Mouse (Mus musculus): Measurements from ENCODE around the gene Mgme1. TPM values are rescaled to one million over a fixed set of nuclear protein-coding genes. Genes with fewer than 3 reads are reported as not detected.
A peak's percentile ranks its signal among the peaks of the same experiment; 100 is the strongest.

The Mgme1 gene
- polyA plus RNA-seq (2015; fragmentation: Nextera tagmentation; extraction: Ambion mirVana): 22.0 TPM in 2 replicates

DNA sequence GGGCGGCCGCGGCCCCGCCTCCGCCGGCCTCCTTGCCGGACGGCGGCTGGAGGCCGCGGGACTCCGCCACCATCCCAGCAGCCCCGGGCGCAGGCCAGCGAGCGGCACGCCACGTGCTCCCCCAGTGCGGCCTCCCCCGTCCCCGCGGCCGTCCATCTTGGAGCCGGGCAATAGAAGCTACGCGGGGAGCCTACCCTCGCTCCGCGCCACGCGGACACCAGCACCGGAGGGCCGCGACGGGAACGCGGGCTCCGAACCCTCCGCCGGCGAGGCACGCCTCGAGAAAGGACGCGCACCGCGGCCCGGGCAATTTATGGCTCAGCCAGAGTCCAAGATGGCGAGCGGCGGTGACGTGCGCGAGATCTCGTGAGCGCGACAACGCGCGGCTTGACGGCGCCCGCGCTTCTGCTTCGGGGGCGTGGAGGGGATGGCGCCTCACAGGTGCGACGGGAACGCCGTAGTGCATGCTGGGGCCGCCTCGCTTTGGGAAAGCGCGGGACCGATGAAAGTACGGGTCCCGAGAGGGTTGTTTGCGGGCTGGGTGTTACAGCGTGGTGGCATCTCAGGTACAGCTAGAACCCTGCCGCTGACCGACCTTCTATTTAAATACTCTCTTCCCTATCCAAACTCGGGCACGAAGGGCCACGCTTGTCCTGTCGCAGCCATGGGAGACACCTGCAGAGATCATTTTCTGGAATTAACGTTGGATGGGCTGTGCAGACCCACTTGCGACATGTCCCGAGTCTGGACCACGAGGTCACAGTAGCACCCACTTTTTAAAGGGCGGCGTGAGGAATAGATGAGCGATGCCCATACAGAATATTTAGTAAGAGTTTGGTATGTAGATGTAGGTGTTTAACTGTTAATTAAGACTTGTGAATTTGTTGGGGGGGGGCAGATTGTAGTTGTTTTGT is at the start of gene Mgme1, which contains the start of gene Snx5:
Mgme1 (plus strand) TSS at position 157 of the 914 bp plus-strand sequence.
Snx5 (minus strand) TSS at position 400 of the 914 bp plus-strand sequence.
- Histone ChIP-seq H3K36me3 (0 out of 2 replicates have a peak, but pooled peaks cover 3% of the 10 kb centered on the region), H3K9me3 (replicated peaks) (no peaks in the 10 kb centered on the region), H3K4me1 (replicated peaks) (peaks cover 39% of the 10 kb centered on the region), H3K27ac (peak within 1 kb of the TSS; percentile 96), H3K4me2 (peak within 1 kb of the TSS; percentile 84), H3K9ac (peak within 1 kb of the TSS; percentile 95), H3K27me3 (no peaks in the 10 kb centered on the region), H3K4me3 (peak within 1 kb of the TSS; percentile 89)
- WGBS: under 1% methylated on average over 83 of the region's 93 CpGs
- peak; percentile 97 for ATAC-seq (replicated peaks; ENCODE audit: insufficient number of reproducible peaks, insufficient read depth, low FRiP score, low read depth)

DNA sequence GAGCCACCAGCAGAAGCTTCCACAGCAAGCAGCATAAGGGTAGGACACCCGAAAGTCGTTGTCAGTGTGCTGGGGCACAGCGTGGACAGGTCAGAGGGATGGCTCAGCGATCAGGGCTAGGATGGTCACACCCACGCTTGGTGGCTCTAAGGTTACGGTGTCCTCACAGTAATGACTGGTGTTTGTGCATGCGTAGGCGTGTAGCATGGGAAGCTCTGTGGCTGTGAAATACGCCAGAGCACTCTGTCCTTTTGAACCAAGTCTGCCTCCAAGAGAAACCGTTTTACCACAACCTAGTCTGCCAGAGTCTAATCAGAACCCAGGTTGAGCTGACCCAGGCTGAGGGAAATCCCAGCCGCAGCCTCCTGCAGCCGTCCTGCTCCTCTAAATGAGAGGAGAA is 46.1 kb upstream of the Mgme1 start:
- 43% methylated on average over 12 of the region's 12 CpGs for WGBS
- peak overlapping the region; percentile 44 for H3K4me2 ChIP-seq
- no peaks in the 10 kb centered on the region for H3K27me3 ChIP-seq
- no peak overlapping the region for H3K9ac ChIP-seq
- H3K4me3 ChIP-seq: 0 out of 2 replicates have a peak overlapping the region, but pooled peaks have one; percentile 14
- ATAC-seq (replicated peaks; ENCODE audit: insufficient number of reproducible peaks, insufficient read depth, low FRiP score, low read depth): no peak; the same call in 1 of the 2 replicates
- no peak overlapping the region for H3K27ac ChIP-seq
- H3K36me3 ChIP-seq: no peaks in the 10 kb centered on the region
- H3K9me3 ChIP-seq (replicated peaks): peaks cover 4% of the 10 kb centered on the region; the same call in 1 of the 2 replicates
- no peaks in the 10 kb centered on the region; the same call in 1 of the 2 replicates for H3K4me1 ChIP-seq (replicated peaks)

GRCm38 (mm10) chr2:144226906-144227586 is 43.4 kb upstream of the Mgme1 start:
- Histone ChIP-seq H3K27me3 (no peaks in the 10 kb centered on the region), H3K4me1 (replicated peaks) (peaks cover 7% of the 10 kb centered on the region), H3K4me3 (no peak overlapping the region), H3K4me2 (no peak overlapping the region), H3K9me3 (replicated peaks) (peaks cover 4% of the 10 kb centered on the region; the same call in 1 of the 2 replicates), H3K27ac (no peak overlapping the region), H3K9ac (no peak overlapping the region), H3K36me3 (no peaks in the 10 kb centered on the region)
- WGBS: 81% methylated on average over 12 of the region's 12 CpGs
- no peak for ATAC-seq (replicated peaks; ENCODE audit: insufficient number of reproducible peaks, insufficient read depth, low FRiP score, low read depth)

DNA sequence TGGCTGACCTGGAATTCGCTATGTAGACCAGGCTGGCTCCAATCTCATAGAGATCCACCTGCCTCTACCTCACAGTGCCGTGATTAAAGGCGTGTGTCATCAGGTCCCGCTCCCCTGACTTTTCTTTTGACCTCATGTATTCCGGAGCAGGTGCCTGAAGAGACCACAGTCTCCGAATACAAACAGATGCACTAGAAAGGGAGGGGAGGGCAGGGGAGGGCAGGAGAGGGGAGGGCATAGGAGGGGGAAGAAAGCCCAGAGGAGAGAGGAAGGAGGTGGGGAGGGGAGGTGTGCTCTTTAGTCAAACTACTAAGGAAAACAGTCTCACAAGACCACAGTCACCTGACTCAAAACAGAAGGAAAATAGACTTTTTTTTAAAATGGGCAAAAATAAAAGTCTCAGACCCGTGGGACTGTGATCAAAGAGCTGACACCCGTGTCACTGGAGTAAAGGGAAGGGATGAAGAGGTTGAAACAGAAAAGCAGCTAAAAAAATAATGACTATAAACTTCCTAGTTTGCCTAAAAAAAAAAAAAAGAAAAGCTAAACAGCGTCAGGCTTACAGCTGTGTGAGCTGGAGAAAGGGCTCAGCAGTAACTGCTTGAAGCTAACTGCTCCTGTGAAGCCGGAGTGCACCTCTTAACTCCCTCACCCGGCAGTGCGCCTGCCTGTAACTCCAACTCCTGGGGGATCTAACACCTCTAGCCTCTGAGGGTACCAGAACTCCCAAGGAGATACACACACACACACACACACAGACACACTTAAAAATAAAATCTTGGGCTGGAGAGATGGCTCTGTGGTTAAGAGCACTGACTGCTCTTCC is 41.7 kb upstream of the Mgme1 start:
- Histone ChIP-seq H3K9ac (no peak overlapping the region), H3K36me3 (no peaks in the 10 kb centered on the region), H3K27ac (no peak overlapping the region), H3K4me1 (replicated peaks) (peaks cover 7% of the 10 kb centered on the region), H3K27me3 (no peaks in the 10 kb centered on the region), H3K4me2 (no peak overlapping the region), H3K9me3 (replicated peaks) (peaks cover 4% of the 10 kb centered on the region; the same call in 1 of the 2 replicates), H3K4me3 (no peak overlapping the region)
- ATAC-seq (replicated peaks; ENCODE audit: insufficient number of reproducible peaks, insufficient read depth, low FRiP score, low read depth): no peak
- WGBS: 75% methylated on average over 12 of the region's 12 CpGs

DNA sequence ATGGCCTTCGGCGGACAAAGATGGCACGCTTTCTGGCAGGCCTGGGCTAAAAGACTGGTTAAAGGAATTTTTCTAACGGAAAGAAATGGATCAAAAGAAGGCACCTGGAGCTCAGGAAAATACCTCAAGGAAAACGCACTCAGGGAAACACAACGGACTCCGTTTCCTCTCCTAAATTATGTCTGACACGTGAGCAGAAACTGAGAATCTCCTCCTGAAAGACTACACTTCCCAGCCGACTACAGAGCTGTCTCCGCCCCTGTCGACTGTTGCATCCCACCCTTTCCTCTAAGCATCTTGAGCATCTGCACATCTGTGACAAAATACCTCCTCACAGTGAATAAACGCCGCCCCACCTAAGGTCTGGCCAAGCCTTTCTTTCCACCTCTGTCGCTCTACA is 40.8 kb upstream of the Mgme1 start:
- Histone ChIP-seq H3K4me3 (no peak overlapping the region), H3K9ac (no peak overlapping the region), H3K36me3 (no peaks in the 10 kb centered on the region), H3K27ac (no peak overlapping the region), H3K4me2 (no peak overlapping the region), H3K4me1 (replicated peaks) (peaks cover 7% of the 10 kb centered on the region), H3K27me3 (no peaks in the 10 kb centered on the region), H3K9me3 (replicated peaks) (peaks cover 4% of the 10 kb centered on the region; the same call in 1 of the 2 replicates)
- 85% methylated on average over 14 of the region's 14 CpGs for WGBS
- ATAC-seq (replicated peaks; ENCODE audit: insufficient number of reproducible peaks, insufficient read depth, low FRiP score, low read depth): no peak

GRCm38 (mm10) chr2:144230498-144230897 is 40.0 kb upstream of the Mgme1 start:
- ATAC-seq (replicated peaks; ENCODE audit: insufficient number of reproducible peaks, insufficient read depth, low FRiP score, low read depth): no peak
- H3K9ac ChIP-seq: no peak overlapping the region
- peaks cover 7% of the 10 kb centered on the region; the same call in 1 of the 2 replicates for H3K4me1 ChIP-seq (replicated peaks)
- no peaks in the 10 kb centered on the region for H3K36me3 ChIP-seq
- H3K4me3 ChIP-seq: no peak overlapping the region
- WGBS: 21% methylated on average over 7 of the region's 7 CpGs
- peaks cover 4% of the 10 kb centered on the region; the same call in 1 of the 2 replicates for H3K9me3 ChIP-seq (replicated peaks)
- H3K4me2 ChIP-seq: no peak overlapping the region; the same call in 1 of the 2 replicates
- no peaks in the 10 kb centered on the region for H3K27me3 ChIP-seq
- H3K27ac ChIP-seq: no peak overlapping the region

- 55% methylated on average over 5 of the region's 5 CpGs for WGBS
- peaks cover 4% of the 10 kb centered on the region; the same call in 1 of the 2 replicates for H3K9me3 ChIP-seq (replicated peaks)
- no peak overlapping the region for H3K9ac ChIP-seq
- no peak for ATAC-seq (replicated peaks; ENCODE audit: insufficient number of reproducible peaks, insufficient read depth, low FRiP score, low read depth)
- H3K4me2 ChIP-seq: no peak overlapping the region; the same call in 1 of the 2 replicates
- H3K27me3 ChIP-seq: no peaks in the 10 kb centered on the region
- peaks cover 7% of the 10 kb centered on the region; the same call in 1 of the 2 replicates for H3K4me1 ChIP-seq (replicated peaks)
- no peak overlapping the region for H3K27ac ChIP-seq
- H3K36me3 ChIP-seq: no peaks in the 10 kb centered on the region
- H3K4me3 ChIP-seq: no peak overlapping the region
Measured at GRCm38 (mm10) chr2:144231115-144231514, 39.3 kb upstream of the Mgme1 start.

- Histone ChIP-seq H3K9ac (no peak overlapping the region), H3K4me2 (no peak overlapping the region), H3K36me3 (no peaks in the 10 kb centered on the region), H3K4me3 (no peak overlapping the region), H3K27me3 (no peaks in the 10 kb centered on the region), H3K4me1 (replicated peaks) (peaks cover 7% of the 10 kb centered on the region; the same call in 1 of the 2 replicates), H3K27ac (no peak overlapping the region), H3K9me3 (replicated peaks) (no peaks in the 10 kb centered on the region)
- WGBS: 71% methylated on average over 3 of the region's 3 CpGs
- no peak for ATAC-seq (replicated peaks; ENCODE audit: insufficient number of reproducible peaks, insufficient read depth, low FRiP score, low read depth)
Measured at GRCm38 (mm10) chr2:144233534-144233933, 36.9 kb upstream of the Mgme1 start.

DNA sequence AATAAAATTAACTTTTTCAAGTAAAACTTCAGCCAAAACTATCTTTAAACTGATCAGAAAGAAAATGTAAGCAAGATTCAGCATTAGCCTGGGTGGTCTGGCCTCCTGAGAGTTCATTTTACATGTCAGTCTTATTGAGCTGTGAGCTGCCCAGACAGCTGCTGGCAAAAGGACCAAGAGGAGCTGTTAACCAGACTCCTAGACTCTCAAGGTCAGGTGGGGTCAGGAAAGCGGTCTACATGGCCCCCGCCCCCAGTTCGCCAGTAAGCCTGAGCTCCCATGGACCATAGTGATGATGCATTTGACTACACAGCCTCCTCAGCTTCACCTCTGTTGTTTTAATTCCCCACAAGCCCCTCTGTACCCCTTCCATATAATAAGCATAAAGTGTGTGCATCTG is 34.7 kb upstream of the Mgme1 start:
- H3K27ac ChIP-seq: no peak overlapping the region
- H3K9ac ChIP-seq: no peak overlapping the region
- no peak for ATAC-seq (replicated peaks; ENCODE audit: insufficient number of reproducible peaks, insufficient read depth, low FRiP score, low read depth)
- H3K4me3 ChIP-seq: no peak overlapping the region
- 68% methylated on average over 3 of the region's 3 CpGs for WGBS
- H3K4me2 ChIP-seq: no peak overlapping the region
- no peaks in the 10 kb centered on the region for H3K9me3 ChIP-seq (replicated peaks)
- no peaks in the 10 kb centered on the region for H3K36me3 ChIP-seq
- peaks cover 3% of the 10 kb centered on the region for H3K4me1 ChIP-seq (replicated peaks)
- H3K27me3 ChIP-seq: no peaks in the 10 kb centered on the region

DNA sequence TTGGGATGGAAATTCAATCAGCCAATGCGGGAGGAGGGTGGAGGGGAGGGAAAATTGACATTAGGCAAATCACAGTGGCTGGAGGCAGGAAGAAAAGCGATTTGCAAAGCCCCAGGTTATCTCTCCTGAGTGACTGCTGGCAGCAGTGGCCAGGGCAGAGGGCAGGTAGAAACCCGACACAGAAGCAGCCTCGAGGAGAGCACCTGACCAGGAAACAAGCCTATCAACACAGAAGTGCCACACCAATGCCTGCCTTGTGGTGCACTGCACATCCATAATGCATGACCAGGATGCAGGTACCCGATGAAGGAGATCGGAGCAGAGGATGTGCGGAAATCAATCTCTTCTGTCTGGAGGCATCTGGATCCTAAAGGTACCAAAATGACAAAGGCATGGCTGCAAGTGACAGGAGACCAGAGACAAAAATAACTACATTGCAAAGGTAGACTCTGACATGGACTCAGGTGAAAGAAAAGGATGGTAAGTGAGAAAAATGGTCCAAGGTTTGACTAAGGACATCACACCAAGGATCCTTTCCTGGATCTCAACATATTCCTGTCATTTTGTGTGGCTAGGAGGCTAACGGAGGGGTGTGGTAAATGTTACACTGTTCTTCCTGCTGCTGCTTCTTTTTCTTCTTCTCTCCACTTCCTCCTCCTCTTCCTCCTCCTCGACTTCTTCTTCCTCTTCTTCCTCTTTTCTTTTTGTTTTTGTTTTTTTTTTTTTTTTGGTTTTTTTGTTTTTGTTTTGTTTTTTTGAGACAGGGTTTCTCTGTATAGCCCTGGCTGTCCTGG is 33.5 kb upstream of the Mgme1 start:
- Histone ChIP-seq H3K36me3 (no peaks in the 10 kb centered on the region), H3K4me2 (no peak overlapping the region), H3K4me3 (no peak overlapping the region), H3K9me3 (replicated peaks) (no peaks in the 10 kb centered on the region), H3K4me1 (replicated peaks) (no peaks in the 10 kb centered on the region; the same call in 1 of the 2 replicates), H3K27ac (no peak overlapping the region), H3K9ac (no peak overlapping the region), H3K27me3 (no peaks in the 10 kb centered on the region)
- ATAC-seq (replicated peaks; ENCODE audit: insufficient number of reproducible peaks, insufficient read depth, low FRiP score, low read depth): no peak
- WGBS: 55% methylated on average over 9 of the region's 9 CpGs
